Mouse (Mus musculus): ENCODE measurements at regions not wholly inside any gene's neighbourhood (a gene's known extent, or its start where the extent isn't known, plus 50 kb on each side); places are given as distances from the start of the nearest gene placed in this dataset.

- H3K27me3 ChIP-seq (ENCODE audit: control insufficient read depth, insufficient read depth, low read length) = no peaks in the 10 kb centered on the region
- H3K27ac ChIP-seq (replicated peaks) = no peak overlapping the region
- no peaks in the 10 kb centered on the region for H3K4me1 ChIP-seq (replicated peaks; ENCODE audit: control insufficient read depth, insufficient read depth)
- TF ChIP-seq CTCF (IDR thresholded peaks at IDR 0.05; ENCODE audit: low read depth) (no peak), EP300 (optimal IDR thresholded peaks at IDR 0.05) (no peak)
- H3K4me3 ChIP-seq (ENCODE audit: low read depth, low read length) = no peak overlapping the region
- no peaks in the 10 kb centered on the region for H3K36me3 ChIP-seq (ENCODE audit: control insufficient read depth, insufficient read depth, low read length)
- DNase-seq (ENCODE audit: low spot score) (no peak), ATAC-seq (ENCODE audit: low FRiP score, low TSS enrichment) (no peak)
- H3K9ac ChIP-seq (ENCODE audit: low read length) = no peak overlapping the region
- H3K9me3 ChIP-seq (ENCODE audit: control insufficient read depth, low read length) = no peaks in the 10 kb centered on the region
- H3K4me2 ChIP-seq (replicated peaks; ENCODE audit: low read depth) = no peak overlapping the region
These were observed 661.9 kb upstream of the Tenm2 start for GRCm38 (mm10) chr11:37897713-37898112.

- Histone ChIP-seq H3K4me3 (ENCODE audit: low read depth, low read length) (no peak overlapping the region), H3K9me3 (ENCODE audit: control insufficient read depth, low read length) (no peaks in the 10 kb centered on the region), H3K4me1 (replicated peaks; ENCODE audit: control insufficient read depth, insufficient read depth) (no peaks in the 10 kb centered on the region), H3K9ac (ENCODE audit: low read length) (no peak overlapping the region), H3K27me3 (ENCODE audit: control insufficient read depth, insufficient read depth, low read length) (no peaks in the 10 kb centered on the region), H3K27ac (replicated peaks) (no peak overlapping the region), H3K4me2 (replicated peaks; ENCODE audit: low read depth) (no peak overlapping the region), H3K36me3 (ENCODE audit: control insufficient read depth, insufficient read depth, low read length) (no peaks in the 10 kb centered on the region)
- ATAC-seq (ENCODE audit: low FRiP score, low TSS enrichment) = no peak
- 63% methylated on average over 4 of the region's 4 CpGs for WGBS
- no peak for DNase-seq (ENCODE audit: low spot score)
- TF ChIP-seq EP300 (optimal IDR thresholded peaks at IDR 0.05) (no peak), CTCF (IDR thresholded peaks at IDR 0.05; ENCODE audit: low read depth) (no peak)
These were observed 647.0 kb upstream of the Tenm2 start for GRCm38 (mm10) chr11:37882717-37883116.

- H3K27ac ChIP-seq (replicated peaks) = no peak overlapping the region
- TF ChIP-seq EP300 (optimal IDR thresholded peaks at IDR 0.05) (no peak), CTCF (IDR thresholded peaks at IDR 0.05; ENCODE audit: low read depth) (no peak)
- no peaks in the 10 kb centered on the region for H3K27me3 ChIP-seq (ENCODE audit: control insufficient read depth, insufficient read depth, low read length)
- H3K4me2 ChIP-seq (replicated peaks; ENCODE audit: low read depth) = no peak overlapping the region
- H3K36me3 ChIP-seq (ENCODE audit: control insufficient read depth, insufficient read depth, low read length) = no peaks in the 10 kb centered on the region
- DNase-seq (ENCODE audit: low spot score) (no peak), ATAC-seq (ENCODE audit: low FRiP score, low TSS enrichment) (no peak)
- H3K4me1 ChIP-seq (replicated peaks; ENCODE audit: control insufficient read depth, insufficient read depth) = no peaks in the 10 kb centered on the region
- 33% methylated on average over 5 of the region's 5 CpGs for WGBS
- H3K9ac ChIP-seq (ENCODE audit: low read length) = no peak overlapping the region
- H3K9me3 ChIP-seq (ENCODE audit: control insufficient read depth, low read length) = no peaks in the 10 kb centered on the region
- H3K4me3 ChIP-seq (ENCODE audit: low read depth, low read length) = no peak overlapping the region
These were observed 601.5 kb upstream of the Tenm2 start for GRCm38 (mm10) chr11:37837301-37837700.

GRCm38 (mm10) chr11:37830975-37831374 lies 595.2 kb upstream of the Tenm2 start:
- no peak overlapping the region for H3K4me2 ChIP-seq (replicated peaks; ENCODE audit: low read depth)
- no peaks in the 10 kb centered on the region for H3K9me3 ChIP-seq (ENCODE audit: control insufficient read depth, low read length)
- ATAC-seq (ENCODE audit: low FRiP score, low TSS enrichment) (no peak), DNase-seq (ENCODE audit: low spot score) (no peak)
- H3K36me3 ChIP-seq (ENCODE audit: control insufficient read depth, insufficient read depth, low read length) = no peaks in the 10 kb centered on the region
- H3K4me1 ChIP-seq (replicated peaks; ENCODE audit: control insufficient read depth, insufficient read depth) = no peaks in the 10 kb centered on the region
- no peak for TF ChIP-seq EP300 (optimal IDR thresholded peaks at IDR 0.05)
- TF ChIP-seq CTCF (IDR thresholded peaks at IDR 0.05; ENCODE audit: low read depth) = no peak
- no peak overlapping the region for H3K9ac ChIP-seq (ENCODE audit: low read length)
- no peak overlapping the region for H3K27ac ChIP-seq (replicated peaks)
- no peaks in the 10 kb centered on the region for H3K27me3 ChIP-seq (ENCODE audit: control insufficient read depth, insufficient read depth, low read length)
- H3K4me3 ChIP-seq (ENCODE audit: low read depth, low read length) = no peak overlapping the region
- WGBS = 49% methylated on average over 3 of the region's 3 CpGs

- no peaks in the 10 kb centered on the region for H3K4me1 ChIP-seq (replicated peaks; ENCODE audit: control insufficient read depth, insufficient read depth)
- 47% methylated on average over 5 of the region's 5 CpGs for WGBS
- no peaks in the 10 kb centered on the region for H3K9me3 ChIP-seq (ENCODE audit: control insufficient read depth, low read length)
- no peak for DNase-seq (ENCODE audit: low spot score)
- ATAC-seq (ENCODE audit: low FRiP score, low TSS enrichment) = no peak
- H3K9ac ChIP-seq (ENCODE audit: low read length) = no peak overlapping the region
- H3K4me3 ChIP-seq (ENCODE audit: low read depth, low read length) = no peak overlapping the region
- no peak overlapping the region for H3K27ac ChIP-seq (replicated peaks)
- H3K4me2 ChIP-seq (replicated peaks; ENCODE audit: low read depth) = no peak overlapping the region
- no peaks in the 10 kb centered on the region for H3K36me3 ChIP-seq (ENCODE audit: control insufficient read depth, insufficient read depth, low read length)
- no peaks in the 10 kb centered on the region for H3K27me3 ChIP-seq (ENCODE audit: control insufficient read depth, insufficient read depth, low read length)
- no peak for TF ChIP-seq EP300 (optimal IDR thresholded peaks at IDR 0.05)
These were observed 571.0 kb upstream of the Tenm2 start for GRCm38 (mm10) chr11:37806761-37807160.

GRCm38 (mm10) chr11:37798783-37799318 lies 563.1 kb upstream of the Tenm2 start:
- no peaks in the 10 kb centered on the region for H3K9me3 ChIP-seq (ENCODE audit: control insufficient read depth, low read length)
- H3K4me1 ChIP-seq (replicated peaks; ENCODE audit: control insufficient read depth, insufficient read depth) = no peaks in the 10 kb centered on the region
- no peak overlapping the region for H3K27ac ChIP-seq (replicated peaks)
- H3K36me3 ChIP-seq (ENCODE audit: control insufficient read depth, insufficient read depth, low read length) = no peaks in the 10 kb centered on the region
- no peaks in the 10 kb centered on the region for H3K27me3 ChIP-seq (ENCODE audit: control insufficient read depth, insufficient read depth, low read length)
- TF ChIP-seq CTCF (IDR thresholded peaks at IDR 0.05; ENCODE audit: low read depth) = no peak
- TF ChIP-seq EP300 (optimal IDR thresholded peaks at IDR 0.05) = no peak
- H3K4me3 ChIP-seq (ENCODE audit: low read depth, low read length) = no peak overlapping the region
- DNase-seq (ENCODE audit: low spot score) = no peak
- H3K9ac ChIP-seq (ENCODE audit: low read length) = no peak overlapping the region
- whole genome bisulfite sequencing = 51% methylated on average over 6 of the region's 6 CpGs
- H3K4me2 ChIP-seq (replicated peaks; ENCODE audit: low read depth) = no peak overlapping the region
- no peak for ATAC-seq (ENCODE audit: low FRiP score, low TSS enrichment)
